Mouse (Mus musculus): ENCODE data around the gene Cracr2b. TPM values are rescaled to one million over a fixed set of nuclear protein-coding genes. Genes with fewer than 3 reads are reported as not detected.

Cracr2b gene
- polyA plus RNA-seq, 1 experiment from 2014 or later: 4.3 TPM

GRCm38 (mm10) chr7:141487141-141487540, 26.2 kb downstream of the Cracr2b start:
- H3K27me3 ChIP-seq: peaks cover 18% of the 10 kb centered on the region
- H3K4me3 ChIP-seq (replicated peaks): no peak overlapping the region
- H3K36me3 ChIP-seq (replicated peaks): 0 out of 2 replicates have a peak, but pooled peaks cover 7% of the 10 kb centered on the region
- no peak overlapping the region for H3K27ac ChIP-seq
- H3K4me2 ChIP-seq: no peak overlapping the region
- no peak for ATAC-seq (ENCODE audit: low FRiP score)
- H3K9me3 ChIP-seq: no peaks in the 10 kb centered on the region
- peaks cover 13% of the 10 kb centered on the region for H3K4me1 ChIP-seq
- WGBS: 89% methylated on average over 7 of the region's 7 CpGs
- H3K9ac ChIP-seq: no peak overlapping the region

- H3K9ac ChIP-seq: no peak overlapping the region
- H3K9me3 ChIP-seq: no peaks in the 10 kb centered on the region
- no peaks in the 10 kb centered on the region for H3K4me1 ChIP-seq
- WGBS: 77% methylated on average over 2 of the region's 2 CpGs
- peaks cover 20% of the 10 kb centered on the region; the same call in 1 of the 2 replicates for H3K36me3 ChIP-seq (replicated peaks)
- H3K27me3 ChIP-seq: no peaks in the 10 kb centered on the region
- no peak for ATAC-seq (ENCODE audit: low FRiP score)
- no peak overlapping the region for H3K4me3 ChIP-seq (replicated peaks)
- no peak overlapping the region for H3K27ac ChIP-seq
- no peak overlapping the region for H3K4me2 ChIP-seq
Observed at GRCm38 (mm10) chr7:141491151-141491550, 30.3 kb downstream of the Cracr2b start.

GRCm38 (mm10) chr7:141492738-141493137, 31.8 kb downstream of the Cracr2b start:
- Histone ChIP-seq H3K4me3 (replicated peaks) (no peak overlapping the region), H3K36me3 (replicated peaks) (peaks cover 22% of the 10 kb centered on the region; the same call in 1 of the 2 replicates), H3K4me1 (no peaks in the 10 kb centered on the region), H3K27ac (no peak overlapping the region), H3K9ac (no peak overlapping the region), H3K9me3 (no peaks in the 10 kb centered on the region), H3K4me2 (no peak overlapping the region), H3K27me3 (no peaks in the 10 kb centered on the region)
- WGBS: 89% methylated on average over 5 of the region's 5 CpGs
- ATAC-seq (ENCODE audit: low FRiP score): no peak

- H3K9me3 ChIP-seq: no peaks in the 10 kb centered on the region
- no peak overlapping the region for H3K27ac ChIP-seq
- no peak for ATAC-seq (ENCODE audit: low FRiP score)
- H3K36me3 ChIP-seq (replicated peaks): peaks cover 22% of the 10 kb centered on the region; the same call in 1 of the 2 replicates
- no peaks in the 10 kb centered on the region for H3K4me1 ChIP-seq
- no peaks in the 10 kb centered on the region for H3K27me3 ChIP-seq
- no peak overlapping the region for H3K4me2 ChIP-seq
- 89% methylated on average over 1 of the region's 1 CpGs for WGBS
- no peak overlapping the region for H3K9ac ChIP-seq
- H3K4me3 ChIP-seq (replicated peaks): no peak overlapping the region
Observed at GRCm38 (mm10) chr7:141493729-141494128, 32.8 kb downstream of the Cracr2b start.

GRCm38 (mm10) chr7:141495379-141495778, 34.5 kb downstream of the Cracr2b start:
- no peaks in the 10 kb centered on the region for H3K9me3 ChIP-seq
- no peaks in the 10 kb centered on the region for H3K27me3 ChIP-seq
- peaks cover 29% of the 10 kb centered on the region; the same call in 1 of the 2 replicates for H3K36me3 ChIP-seq (replicated peaks)
- ATAC-seq (ENCODE audit: low FRiP score): no peak
- no peaks in the 10 kb centered on the region for H3K4me1 ChIP-seq
- H3K27ac ChIP-seq: no peak overlapping the region
- H3K4me3 ChIP-seq (replicated peaks): no peak overlapping the region
- no peak overlapping the region for H3K9ac ChIP-seq
- H3K4me2 ChIP-seq: no peak overlapping the region
- 77% methylated on average over 2 of the region's 2 CpGs for WGBS

- Histone ChIP-seq H3K4me2 (no peak overlapping the region), H3K27ac (no peak overlapping the region), H3K27me3 (no peaks in the 10 kb centered on the region), H3K9ac (no peak overlapping the region), H3K4me1 (no peaks in the 10 kb centered on the region), H3K9me3 (no peaks in the 10 kb centered on the region), H3K4me3 (replicated peaks) (no peak overlapping the region), H3K36me3 (replicated peaks) (peaks cover 29% of the 10 kb centered on the region; the same call in 1 of the 2 replicates)
- ATAC-seq (ENCODE audit: low FRiP score): no peak
- 83% methylated on average over 4 of the region's 4 CpGs for WGBS
Observed at GRCm38 (mm10) chr7:141495940-141496339, 35.0 kb downstream of the Cracr2b start.

- no peak overlapping the region for H3K4me2 ChIP-seq
- H3K9ac ChIP-seq: no peak overlapping the region
- ATAC-seq (ENCODE audit: low FRiP score): no peak
- no peaks in the 10 kb centered on the region for H3K27me3 ChIP-seq
- H3K27ac ChIP-seq: no peak overlapping the region
- H3K4me3 ChIP-seq (replicated peaks): no peak overlapping the region
- no peaks in the 10 kb centered on the region for H3K4me1 ChIP-seq
- 89% methylated on average over 3 of the region's 3 CpGs for WGBS
- no peaks in the 10 kb centered on the region for H3K9me3 ChIP-seq
- H3K36me3 ChIP-seq (replicated peaks): peaks cover 24% of the 10 kb centered on the region
Observed at GRCm38 (mm10) chr7:141497600-141497999, 36.7 kb downstream of the Cracr2b start.

GRCm38 (mm10) chr7:141501820-141502555, 41.1 kb downstream of the Cracr2b start:
- no peak overlapping the region for H3K4me3 ChIP-seq (replicated peaks)
- WGBS: 94% methylated on average over 7 of the region's 7 CpGs
- no peak overlapping the region for H3K4me2 ChIP-seq
- H3K27me3 ChIP-seq: no peaks in the 10 kb centered on the region
- H3K36me3 ChIP-seq (replicated peaks): peaks cover 15% of the 10 kb centered on the region
- no peak for ATAC-seq (ENCODE audit: low FRiP score)
- H3K9me3 ChIP-seq: no peaks in the 10 kb centered on the region
- no peak overlapping the region for H3K27ac ChIP-seq
- no peaks in the 10 kb centered on the region for H3K4me1 ChIP-seq
- H3K9ac ChIP-seq: no peak overlapping the region

GRCm38 (mm10) chr7:141502556-141502905, 41.6 kb downstream of the Cracr2b start:
- no peak overlapping the region for H3K9ac ChIP-seq
- ATAC-seq (ENCODE audit: low FRiP score): no peak
- H3K9me3 ChIP-seq: no peaks in the 10 kb centered on the region
- no peaks in the 10 kb centered on the region for H3K4me1 ChIP-seq
- H3K4me2 ChIP-seq: no peak overlapping the region
- peaks cover 15% of the 10 kb centered on the region for H3K36me3 ChIP-seq (replicated peaks)
- no peak overlapping the region for H3K4me3 ChIP-seq (replicated peaks)
- H3K27ac ChIP-seq: no peak overlapping the region
- no peaks in the 10 kb centered on the region for H3K27me3 ChIP-seq
- WGBS: 91% methylated on average over 5 of the region's 5 CpGs

- Histone ChIP-seq H3K4me2 (no peak overlapping the region), H3K4me3 (replicated peaks) (no peak overlapping the region), H3K36me3 (replicated peaks) (peaks cover 23% of the 10 kb centered on the region; the same call in 1 of the 2 replicates), H3K9me3 (no peaks in the 10 kb centered on the region), H3K27ac (no peak overlapping the region), H3K9ac (no peak overlapping the region), H3K27me3 (no peaks in the 10 kb centered on the region), H3K4me1 (no peaks in the 10 kb centered on the region)
- ATAC-seq (ENCODE audit: low FRiP score): no peak
- 79% methylated on average over 2 of the region's 2 CpGs for WGBS
Observed at GRCm38 (mm10) chr7:141506278-141506677, 45.4 kb downstream of the Cracr2b start.

- Histone ChIP-seq H3K4me1 (no peaks in the 10 kb centered on the region), H3K36me3 (replicated peaks) (peaks cover 29% of the 10 kb centered on the region; the same call in 1 of the 2 replicates), H3K9ac (no peak overlapping the region), H3K4me3 (replicated peaks) (no peak overlapping the region), H3K9me3 (no peaks in the 10 kb centered on the region), H3K27ac (peak overlapping the region; percentile 61), H3K4me2 (no peak overlapping the region), H3K27me3 (no peaks in the 10 kb centered on the region)
- 0 out of 2 replicates have a peak, but pooled peaks have one; percentile 23 for ATAC-seq (ENCODE audit: low FRiP score)
Observed at GRCm38 (mm10) chr7:141508160-141508559, 47.3 kb downstream of the Cracr2b start.

GRCm38 (mm10) chr7:141510196-141510595, 49.3 kb downstream of the Cracr2b start:
- H3K4me2 ChIP-seq: no peak overlapping the region
- ATAC-seq (ENCODE audit: low FRiP score): no peak
- WGBS: 94% methylated on average over 5 of the region's 5 CpGs
- H3K27me3 ChIP-seq: no peaks in the 10 kb centered on the region
- H3K4me1 ChIP-seq: no peaks in the 10 kb centered on the region
- H3K9ac ChIP-seq: no peak overlapping the region
- H3K4me3 ChIP-seq (replicated peaks): no peak overlapping the region
- no peaks in the 10 kb centered on the region for H3K9me3 ChIP-seq
- H3K36me3 ChIP-seq (replicated peaks): peaks cover 35% of the 10 kb centered on the region; the same call in 1 of the 2 replicates
- no peak overlapping the region for H3K27ac ChIP-seq

GRCm38 (mm10) chr7:141510681-141511191, 49.8 kb downstream of the Cracr2b start:
- ATAC-seq (ENCODE audit: low FRiP score): no peak
- WGBS: 74% methylated on average over 8 of the region's 8 CpGs
- no peak overlapping the region for H3K4me2 ChIP-seq
- no peaks in the 10 kb centered on the region for H3K9me3 ChIP-seq
- H3K27me3 ChIP-seq: no peaks in the 10 kb centered on the region
- no peak overlapping the region for H3K27ac ChIP-seq
- no peaks in the 10 kb centered on the region for H3K4me1 ChIP-seq
- no peak overlapping the region for H3K9ac ChIP-seq
- no peak overlapping the region for H3K4me3 ChIP-seq (replicated peaks)
- peaks cover 35% of the 10 kb centered on the region; the same call in 1 of the 2 replicates for H3K36me3 ChIP-seq (replicated peaks)

Data from forebrain, embryonic 12.5 days (tissue).